Mouse (Mus musculus): ENCODE results near the gene C1qtnf9.

DNA sequence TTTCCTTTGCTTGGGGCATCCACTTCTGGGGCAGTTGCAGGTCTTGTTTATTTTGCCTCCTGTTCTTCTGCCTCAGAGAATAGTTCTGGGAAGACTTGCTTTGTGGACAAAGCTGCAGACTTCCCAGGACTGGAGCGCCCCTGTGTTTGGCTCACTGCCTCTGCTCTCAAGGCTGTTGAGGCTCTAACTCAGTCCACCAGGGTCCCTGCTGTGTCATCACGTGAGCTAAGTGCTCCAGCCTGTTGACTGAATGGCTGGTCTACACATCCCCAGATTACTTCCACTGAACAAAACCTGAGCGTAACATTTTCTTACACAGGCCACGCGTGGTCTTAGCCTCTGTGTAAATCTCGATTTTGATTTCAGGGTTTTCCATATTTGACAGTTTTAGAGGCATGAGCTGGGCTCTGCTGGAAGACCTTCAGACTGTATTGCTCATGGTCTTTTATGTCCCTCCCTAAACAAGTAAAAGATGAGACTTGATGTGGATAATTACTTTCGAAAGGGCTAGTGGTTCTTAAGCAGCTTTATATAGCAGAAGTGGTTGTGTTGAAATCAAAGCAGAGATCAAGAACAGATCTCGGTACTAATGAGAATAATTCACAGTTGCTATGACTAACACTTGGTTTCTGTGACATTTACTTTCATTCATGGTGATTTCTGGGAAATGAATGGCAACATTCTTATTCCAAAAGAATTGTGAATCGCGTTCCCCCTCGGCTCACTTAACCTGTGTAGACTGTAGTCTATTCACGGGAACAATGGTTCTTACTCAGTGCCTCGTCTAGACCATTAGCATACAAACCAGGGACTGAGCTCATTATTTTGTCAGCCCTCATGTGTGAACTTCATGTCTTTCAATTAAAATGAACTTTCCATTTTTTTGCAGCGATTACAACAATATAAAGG, 14.8 kb upstream of the C1qtnf9 start:
- no peak for TF ChIP-seq CTCF (IDR thresholded peaks at IDR 0.05)
- no peak for TF ChIP-seq EP300 (IDR thresholded peaks at IDR 0.05)

Measured in lung, postnatal 0 days (tissue).